Mouse (Mus musculus) G1E (cell line): ENCODE results near the gene Rnf39. TPM values are rescaled to one million over a fixed set of nuclear protein-coding genes. Genes with fewer than 3 reads are reported as not detected.

Experiments
- ATAC-seq: 2 replicates; pipeline ENCODE4 v1.8.0; 2016; ENCODE audit warnings: mild to moderate bottlenecking; ENCODE audit not compliant: insufficient number of reproducible peaks, poor library complexity, low FRiP score, severe bottlenecking; ENCODE audit errors: extremely low read depth
- DNase-seq: peaks from one replicate; pipeline ENCODE4 v3.0.0; 2012; ENCODE audit warnings: low spot score
- H3K27me3 ChIP-seq: 2 replicates; pipeline ENCODE4 v1.6.1; 2012; ENCODE audit warnings: mild to moderate bottlenecking, low read length, inconsistent platforms; ENCODE audit not compliant: insufficient read depth
- H3K36me3 ChIP-seq: replicated peaks from 2 replicates; pipeline ENCODE3; 2012; ENCODE audit warnings: mild to moderate bottlenecking, inconsistent platforms
- H3K4me1 ChIP-seq: 2 replicates; pipeline ENCODE4 v1.6.1; 2012; ENCODE audit warnings: low read depth, low read length, inconsistent platforms, mixed read lengths; ENCODE audit not compliant: insufficient read depth
- H3K4me3 ChIP-seq: 2 replicates; pipeline ENCODE4 v1.5.1; 2012; ENCODE audit warnings: low read depth, mild to moderate bottlenecking, inconsistent platforms, low read length, moderate library complexity, mixed read lengths
- H3K9me3 ChIP-seq: replicated peaks from 2 replicates; pipeline ENCODE4 v1.6.1; 2012; ENCODE audit warnings: inconsistent platforms
- CTCF ChIP-seq: IDR thresholded peaks from 2 replicates; pipeline ENCODE4 v1.5.1; 2012; ENCODE audit warnings: low read depth, low read length, inconsistent platforms, mixed read lengths
- GATA1 ChIP-seq: IDR thresholded peaks from 2 replicates; pipeline ENCODE4 v1.6.1; 2012; ENCODE audit warnings: borderline replicate concordance, low read length, inconsistent platforms, mixed read lengths
- GATA2 ChIP-seq: IDR thresholded peaks from 2 replicates; pipeline ENCODE4 v1.6.1; 2012; ENCODE audit warnings: low read depth, low read length, inconsistent platforms, borderline replicate concordance
- POLR2AphosphoS5 ChIP-seq: IDR thresholded peaks from 2 replicates; pipeline ENCODE4 v1.6.1; 2012; ENCODE audit warnings: low read depth, low read length, inconsistent platforms; ENCODE audit not compliant: insufficient replicate concordance
- TAL1 ChIP-seq: conservative IDR thresholded peaks from 2 replicates; pipeline ENCODE4 v1.6.1; 2012; ENCODE audit warnings: low read depth, low read length, inconsistent platforms, mixed read lengths
- polyA plus RNA-seq: library from polyadenylated mRNA; stranded (reverse); fragments of >175 nt; gene quantifications from 2 replicates; pipeline ENCODE4 v1.2.3, GENCODE M21; 2012
- total RNA-seq, 2 experiments: library from RNA; stranded (forward) in 1 of 2; stranded (reverse) in 1 of 2; fragments of 200-1000 nt in 1 of 2; fragments of >200 nt in 1 of 2; fragmentation: Nextera tagmentation in 1 of 2; gene quantifications; 2 replicates each; pipeline ENCODE4 v1.2.3; 2014 to 2017

The Rnf39 gene
- total and polyA plus RNA-seq, 3 experiments, result not detected

DNA sequence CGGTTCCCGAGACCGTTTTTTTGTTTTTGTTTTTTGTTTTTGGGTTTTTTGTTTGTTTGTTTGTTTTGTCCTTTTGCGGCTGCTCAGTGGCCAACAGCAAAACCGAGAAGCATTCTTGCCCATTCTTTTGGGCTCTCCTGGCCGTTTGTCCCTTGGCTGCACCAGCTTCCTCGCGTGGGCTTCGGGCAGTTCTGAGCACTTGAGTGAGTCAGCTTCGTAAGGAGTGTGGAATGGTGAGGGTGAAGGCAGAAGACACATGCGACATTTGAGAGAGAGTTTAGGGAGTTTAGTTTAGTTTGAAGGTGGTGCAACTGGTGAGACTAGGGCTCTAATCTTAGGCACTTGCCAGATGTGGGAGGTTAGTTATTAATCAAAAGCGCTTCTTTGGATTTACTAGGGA lies 16.2 kb downstream of the Rnf39 start:
- peaks cover 28% of the 10 kb centered on the region for H3K4me1 ChIP-seq
- no peak for ATAC-seq

DNA sequence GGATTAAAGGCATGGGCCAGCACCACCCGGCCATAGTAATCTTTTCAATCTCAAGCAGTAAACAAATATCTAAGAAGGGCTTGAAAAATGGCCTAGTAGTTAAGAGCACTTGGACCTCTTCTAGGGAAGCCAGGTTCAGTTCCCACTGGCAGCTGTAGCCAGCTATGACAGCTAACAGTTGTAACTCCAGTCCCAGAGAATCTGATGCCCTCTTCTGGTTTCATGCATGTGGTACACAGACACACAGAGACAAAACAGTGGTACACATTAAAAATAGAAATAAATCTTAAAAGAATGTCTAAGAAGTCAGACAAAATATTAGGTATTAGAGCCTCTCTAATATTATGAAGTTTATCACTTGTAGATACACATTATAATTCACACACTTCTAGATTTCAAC lies 18.4 kb downstream of the Rnf39 start:
- Histone ChIP-seq H3K27me3 (no peaks in the 10 kb centered on the region), H3K36me3 (peaks cover 27% of the 10 kb centered on the region), H3K9me3 (no peaks in the 10 kb centered on the region), H3K4me3 (no peak overlapping the region), H3K4me1 (peaks cover 28% of the 10 kb centered on the region)
- ATAC-seq (no peak), DNase-seq (no peak)
- no peak for TF ChIP-seq POLR2AphosphoS5

More for the DNA sequence above, 16.2 kb downstream of the Rnf39 start:
- Histone ChIP-seq H3K9me3 (no peaks in the 10 kb centered on the region), H3K27me3 (no peaks in the 10 kb centered on the region), H3K36me3 (peaks cover 26% of the 10 kb centered on the region), H3K4me3 (peak overlapping the region; percentile 77)
- TF ChIP-seq TAL1, result no peak
- TF ChIP-seq GATA2, result no peak
- no peak for TF ChIP-seq GATA1
- no peak for TF ChIP-seq POLR2AphosphoS5
- no peak for TF ChIP-seq CTCF
- no peak for DNase-seq

DNA sequence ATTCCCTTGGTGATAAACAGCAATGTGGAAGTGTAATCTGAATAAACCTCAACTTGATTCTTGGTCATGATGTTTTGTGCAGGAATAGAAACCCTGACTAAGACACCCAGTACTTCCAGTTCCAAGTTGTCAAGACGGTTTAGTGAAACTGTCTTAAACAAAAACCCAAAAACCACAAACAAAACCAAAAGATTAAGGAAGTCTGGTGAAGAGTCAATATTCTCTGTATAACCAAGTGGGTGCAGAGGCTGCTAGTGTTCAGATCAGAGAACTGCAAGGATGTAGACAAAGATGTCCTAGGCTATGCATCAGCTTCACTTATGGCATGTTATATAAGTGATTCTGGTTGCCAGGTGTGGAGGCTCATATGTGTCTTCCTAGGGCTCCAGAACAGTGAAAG lies 24.2 kb downstream of the Rnf39 start:
- ATAC-seq (no peak), DNase-seq (no peak)
- TF ChIP-seq GATA2 (no peak), TAL1 (no peak), CTCF (no peak), POLR2AphosphoS5 (no peak), GATA1 (no peak)
- Histone ChIP-seq H3K27me3 (peaks cover 15% of the 10 kb centered on the region; the same call in 1 of the 2 replicates), H3K4me1 (no peaks in the 10 kb centered on the region; the same call in 1 of the 2 replicates), H3K4me3 (no peak overlapping the region), H3K9me3 (no peaks in the 10 kb centered on the region), H3K36me3 (peaks cover 13% of the 10 kb centered on the region)

DNA sequence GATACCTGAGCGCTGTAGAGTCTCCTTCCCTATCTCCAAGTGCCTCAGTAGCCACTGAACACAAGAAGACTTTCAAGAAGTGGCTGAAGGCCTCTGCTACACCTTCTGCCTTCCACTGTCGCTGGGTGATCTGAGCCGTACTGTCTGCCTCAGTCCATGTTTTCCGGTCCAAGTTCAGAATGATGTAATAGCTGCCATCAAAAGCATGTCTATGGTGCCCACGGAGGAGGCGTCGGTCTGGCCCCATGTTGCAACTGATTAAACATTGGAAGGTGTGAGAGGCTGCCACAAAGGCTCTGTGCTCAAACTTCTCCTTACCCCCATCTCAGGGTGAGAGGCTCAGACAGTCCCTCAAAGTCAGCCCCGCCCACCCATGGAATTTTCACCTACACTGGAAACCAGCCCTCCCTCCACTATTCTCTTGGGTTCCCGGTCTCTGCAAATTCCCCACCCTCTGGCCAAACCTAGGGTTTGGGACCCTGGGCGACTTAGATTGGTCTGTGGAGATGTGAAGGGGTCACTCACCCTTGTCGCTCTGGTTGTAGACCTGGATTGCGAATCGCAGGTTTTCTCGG lies 27.7 kb downstream of the Rnf39 start:
- H3K9me3 ChIP-seq, result no peaks in the 10 kb centered on the region
- no peak for TF ChIP-seq CTCF
- no peak for TF ChIP-seq GATA1
- TF ChIP-seq POLR2AphosphoS5, result no peak
- no peak for TF ChIP-seq TAL1
- no peak for TF ChIP-seq GATA2
- peaks cover 15% of the 10 kb centered on the region; the same call in 1 of the 2 replicates for H3K27me3 ChIP-seq
- peaks cover 3% of the 10 kb centered on the region for H3K4me1 ChIP-seq
- ATAC-seq, result no peak
- peaks cover 4% of the 10 kb centered on the region for H3K36me3 ChIP-seq
- DNase-seq, result no peak
- no peak overlapping the region for H3K4me3 ChIP-seq

DNA sequence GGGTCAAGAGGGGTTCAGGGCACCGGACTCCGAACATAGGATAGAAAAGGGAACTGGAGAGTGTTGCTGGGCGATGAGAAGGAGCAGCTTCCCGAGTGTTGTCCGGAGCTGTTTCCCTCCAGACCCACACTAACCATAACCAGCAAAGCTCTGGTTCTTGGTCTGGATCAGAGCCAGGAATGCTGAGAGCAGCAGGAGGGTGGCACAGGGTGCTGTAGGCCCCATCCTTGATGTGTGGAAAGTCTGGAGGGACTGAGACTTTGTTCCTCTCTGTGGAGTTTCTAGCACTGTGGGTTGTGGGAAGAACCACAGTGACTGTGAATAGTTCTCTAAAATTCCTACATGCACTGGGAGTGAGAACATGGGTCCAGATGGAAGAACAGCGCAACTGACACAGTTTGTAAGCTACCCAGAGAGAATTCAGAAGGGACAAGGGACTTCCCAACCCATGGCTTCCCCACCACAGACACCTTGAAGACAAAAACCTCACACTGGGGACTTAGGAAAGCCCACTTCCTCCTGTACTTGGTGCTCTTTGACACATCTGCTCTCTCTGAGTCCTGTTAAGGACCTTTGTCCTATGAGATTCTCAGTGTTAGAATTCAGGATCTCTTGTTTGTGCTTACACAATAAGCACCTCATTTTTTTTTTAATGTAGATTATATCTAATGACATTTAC lies 28.6 kb downstream of the Rnf39 start:
- Histone ChIP-seq H3K27me3 (peaks cover 15% of the 10 kb centered on the region; the same call in 1 of the 2 replicates), H3K9me3 (no peaks in the 10 kb centered on the region), H3K4me1 (peaks cover 3% of the 10 kb centered on the region), H3K4me3 (no peak overlapping the region), H3K36me3 (no peaks in the 10 kb centered on the region)
- TF ChIP-seq GATA2, result no peak
- no peak for TF ChIP-seq POLR2AphosphoS5
- no peak for TF ChIP-seq GATA1
- no peak for TF ChIP-seq TAL1
- no peak for TF ChIP-seq CTCF
- DNase-seq (no peak), ATAC-seq (no peak)

- no peak for DNase-seq
Observed at GRCm38 (mm10) chr17:36972791-36973190, 30.1 kb downstream of the Rnf39 start.

More at GRCm38 (mm10) chr17:36972791-36973190, 30.1 kb downstream of the Rnf39 start:
- Histone ChIP-seq H3K27me3 (peaks cover 20% of the 10 kb centered on the region), H3K4me3 (no peak overlapping the region), H3K9me3 (no peaks in the 10 kb centered on the region), H3K4me1 (peaks cover 3% of the 10 kb centered on the region), H3K36me3 (no peaks in the 10 kb centered on the region)
- TF ChIP-seq TAL1, result no peak
- no peak for TF ChIP-seq GATA2
- TF ChIP-seq CTCF, result no peak
- no peak for TF ChIP-seq GATA1
- no peak for TF ChIP-seq POLR2AphosphoS5
- ATAC-seq, result no peak; the same call in 1 of the 2 replicates
